Mouse (Mus musculus): ENCODE data around the gene Ldb2.

DNA sequence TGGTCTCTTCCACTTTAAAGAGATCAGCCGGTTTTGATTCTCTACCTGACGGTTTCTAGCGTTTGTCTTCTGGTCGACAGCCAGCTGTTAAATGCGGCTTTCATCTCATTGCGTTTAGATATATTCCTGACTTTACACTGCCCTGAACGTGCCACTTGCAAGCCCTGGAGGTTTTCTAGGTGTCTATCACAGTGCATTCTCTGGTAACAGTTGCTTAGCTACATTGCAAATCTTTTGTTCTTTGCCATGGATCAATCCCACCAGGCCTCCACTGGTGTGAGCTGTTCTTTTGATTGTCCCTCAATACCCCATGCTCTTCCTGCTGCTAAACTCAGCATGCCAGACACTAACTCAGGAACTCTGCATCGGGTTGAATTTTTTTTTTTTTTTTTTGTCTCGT is 145.1 kb downstream of the Ldb2 start:
- no peak for TF ChIP-seq CTCF (IDR thresholded peaks at IDR 0.05; ENCODE audit: low read depth)
- TF ChIP-seq EP300 (IDR thresholded peaks at IDR 0.05; ENCODE audit: low read depth): no peak
